Mouse (Mus musculus) bone marrow, adult 2 months (tissue): ENCODE data around the gene Fbp2.

Experiments used
- CTCF ChIP-seq: fragments of 200-500 bp; IDR thresholded peaks from 2 replicates; pipeline ENCODE4 v1.5.1; 2011; ENCODE audit warnings: low read length, control low read depth; ENCODE audit not compliant: control insufficient read depth, insufficient read depth
- POLR2A ChIP-seq: fragments of 200-500 bp; IDR thresholded peaks from 2 replicates; pipeline ENCODE4 v1.6.1; 2011; ENCODE audit warnings: low read depth, mild to moderate bottlenecking, control low read depth, low read length, borderline replicate concordance; ENCODE audit not compliant: control insufficient read depth

- TF ChIP-seq CTCF: no peak
- TF ChIP-seq POLR2A: no peak
Measured at GRCm38 (mm10) chr13:62889311-62889710, 31.1 kb upstream of the Fbp2 start.
